Mouse (Mus musculus) subcutaneous adipose tissue, adult 2 months (tissue): Measurements from ENCODE around the gene Ddx17. TPM values are rescaled to one million over a fixed set of nuclear protein-coding genes. Genes with fewer than 3 reads are reported as not detected.

Experiments used
- polyA plus RNA-seq: library from polyadenylated mRNA; depleted of rRNA; stranded (reverse); fragments of >200 nt; gene quantifications from 2 replicates; pipeline ENCODE4 v1.2.3, GENCODE M21; 2012; ENCODE audit warnings: low replicate concordance; rRNA removed

Gene Ddx17
- polyA plus RNA-seq = 267 and 361 TPM in 2 replicates

GRCm38 (mm10) chr15:79546410-79547288 is at the start of gene Ddx17:
Ddx17 (minus strand) TSS chr15:79546741.

GRCm38 (mm10) chr15:79516171-79517096 is 30.1 kb downstream of the Ddx17 start, which contains the start of gene Kdelr3:
Kdelr3 (plus strand) TSS chr15:79516411.

GRCm38 (mm10) chr15:79504707-79505452 is 41.7 kb downstream of the Ddx17 start, which contains the start of gene Kcnj4:
Kcnj4 (minus strand) TSS chr15:79505241.

Other genes with a start within 250 kb of the Ddx17 start
- 42.6 and 65.2 TPM in 2 replicates for gene Pla2g6, start 218.4 kb downstream of the Ddx17 start, polyA plus RNA-seq
- 2.5 and 3.7 TPM in 2 replicates for gene Maff, start 200.1 kb downstream of the Ddx17 start, polyA plus RNA-seq
- gene Tmem184b, start 143.2 kb downstream of the Ddx17 start, polyA plus RNA-seq = 160 and 189 TPM in 2 replicates
- gene Csnk1e, start 91.2 kb downstream of the Ddx17 start, polyA plus RNA-seq = 93.9 and 123 TPM in 2 replicates
- 0.28 TPM in 1 of 2 replicates, not detected in the other for gene Kcnj4, start 41.5 kb downstream of the Ddx17 start, polyA plus RNA-seq
- gene Kdelr3, start 30.3 kb downstream of the Ddx17 start, polyA plus RNA-seq = 24.8 and 101 TPM in 2 replicates
- gene Dmc1, start 58.4 kb upstream of the Ddx17 start, polyA plus RNA-seq = 0.11 and 0.93 TPM in 2 replicates
- gene Fam227a, start 112.2 kb upstream of the Ddx17 start, polyA plus RNA-seq = 1.5 and 2.9 TPM in 2 replicates
- gene Cby1, start 112.5 kb upstream of the Ddx17 start, polyA plus RNA-seq = 10.0 and 15.2 TPM in 2 replicates
- gene Tomm22, start 124.1 kb upstream of the Ddx17 start, polyA plus RNA-seq = 44.8 and 56.3 TPM in 2 replicates
- gene Josd1, start 141.2 kb upstream of the Ddx17 start, polyA plus RNA-seq = 24.4 and 34.9 TPM in 2 replicates
- 27.3 and 47.4 TPM in 2 replicates for gene Gtpbp1, start 144.1 kb upstream of the Ddx17 start, polyA plus RNA-seq
- gene Sun2, start 195.8 kb upstream of the Ddx17 start, polyA plus RNA-seq = 90.4 and 103 TPM in 2 replicates
- 32.6 and 59.1 TPM in 2 replicates for gene Dnal4, start 231.1 kb upstream of the Ddx17 start, polyA plus RNA-seq